Mouse (Mus musculus) stomach, postnatal 0 days (tissue): ENCODE results near the gene Msi2. TPM values are rescaled to one million over a fixed set of nuclear protein-coding genes. Genes with fewer than 3 reads are reported as not detected.

ENCODE experiments used
- ATAC-seq: fragments of 200-750 bp; cut with Nextera tagmentation; 2 replicates; pipeline ENCODE4 v1.8.0; 2017; ENCODE audit not compliant: low FRiP score, low TSS enrichment
- DNase-seq: peaks from one replicate; pipeline ENCODE4 v3.0.0-alpha.2; 2016; ENCODE audit warnings: low spot score
- H3K27ac ChIP-seq: fragments of 300-500 bp; sonication (generic); replicated peaks from 2 replicates; pipeline ENCODE4 v1.5.1; 2014; ENCODE audit warnings: mild to moderate bottlenecking, control low read depth
- H3K27me3 ChIP-seq: fragments of 300-500 bp; sonication (generic); 2 replicates; pipeline ENCODE4 v1.6.1; 2014; ENCODE audit warnings: low read length; ENCODE audit not compliant: control insufficient read depth, insufficient read depth
- H3K36me3 ChIP-seq: fragments of 300-500 bp; sonication (generic); 2 replicates; pipeline ENCODE4 v1.6.1; 2014; ENCODE audit warnings: low read length, mixed read lengths; ENCODE audit not compliant: control insufficient read depth, insufficient read depth
- H3K4me1 ChIP-seq: fragments of 300-500 bp; sonication (generic); replicated peaks from 2 replicates; pipeline ENCODE4 v1.6.1; 2014; ENCODE audit warnings: antibody characterized with exemption; ENCODE audit not compliant: control insufficient read depth, insufficient read depth
- H3K4me2 ChIP-seq: fragments of 300-500 bp; sonication (generic); replicated peaks from 2 replicates; pipeline ENCODE4 v1.6.1; 2014; ENCODE audit warnings: low read depth, mild to moderate bottlenecking, control low read depth, moderate library complexity
- H3K4me3 ChIP-seq: fragments of 300-500 bp; sonication (generic); 2 replicates; pipeline ENCODE4 v1.5.1; 2014; ENCODE audit warnings: low read depth, low read length, control low read depth
- H3K9ac ChIP-seq: fragments of 300-500 bp; sonication (generic); 2 replicates; pipeline ENCODE4 v1.6.1; 2014; ENCODE audit warnings: mild to moderate bottlenecking, low read length, control low read depth, mixed read lengths
- H3K9me3 ChIP-seq: fragments of 300-500 bp; sonication (generic); 2 replicates; pipeline ENCODE4 v1.6.1; 2016; ENCODE audit warnings: low read length; ENCODE audit not compliant: control insufficient read depth
- CTCF ChIP-seq: IDR thresholded peaks from 2 replicates; pipeline ENCODE4 v1.5.1; 2016; ENCODE audit warnings: antibody characterized with exemption, low read depth, mild to moderate bottlenecking, moderate library complexity
- EP300 ChIP-seq: optimal IDR thresholded peaks from 2 replicates; pipeline ENCODE3; 2016; ENCODE audit warnings: antibody characterized with exemption
- WGBS: fragments of 180-500 bp; shearing (Covaris S2); extraction: QIAGEN DNeasy Blood & Tissue Kit; methylation state at CpG from one replicate; pipeline ENCODE4 v1.1.7; 2014; 5-methylcytosine and 5-hydroxymethylcytosine counted together
- polyA plus RNA-seq: library from polyadenylated mRNA; unstranded; fragments of >200 nt; fragmentation: Nextera tagmentation; extraction: Ambion mirVana; gene quantifications from 2 replicates; pipeline ENCODE4 v1.2.1, GENCODE M21; 2015

Gene Msi2
- polyA plus RNA-seq, 1 experiment from 2014 or later: 6.7 TPM

DNA sequence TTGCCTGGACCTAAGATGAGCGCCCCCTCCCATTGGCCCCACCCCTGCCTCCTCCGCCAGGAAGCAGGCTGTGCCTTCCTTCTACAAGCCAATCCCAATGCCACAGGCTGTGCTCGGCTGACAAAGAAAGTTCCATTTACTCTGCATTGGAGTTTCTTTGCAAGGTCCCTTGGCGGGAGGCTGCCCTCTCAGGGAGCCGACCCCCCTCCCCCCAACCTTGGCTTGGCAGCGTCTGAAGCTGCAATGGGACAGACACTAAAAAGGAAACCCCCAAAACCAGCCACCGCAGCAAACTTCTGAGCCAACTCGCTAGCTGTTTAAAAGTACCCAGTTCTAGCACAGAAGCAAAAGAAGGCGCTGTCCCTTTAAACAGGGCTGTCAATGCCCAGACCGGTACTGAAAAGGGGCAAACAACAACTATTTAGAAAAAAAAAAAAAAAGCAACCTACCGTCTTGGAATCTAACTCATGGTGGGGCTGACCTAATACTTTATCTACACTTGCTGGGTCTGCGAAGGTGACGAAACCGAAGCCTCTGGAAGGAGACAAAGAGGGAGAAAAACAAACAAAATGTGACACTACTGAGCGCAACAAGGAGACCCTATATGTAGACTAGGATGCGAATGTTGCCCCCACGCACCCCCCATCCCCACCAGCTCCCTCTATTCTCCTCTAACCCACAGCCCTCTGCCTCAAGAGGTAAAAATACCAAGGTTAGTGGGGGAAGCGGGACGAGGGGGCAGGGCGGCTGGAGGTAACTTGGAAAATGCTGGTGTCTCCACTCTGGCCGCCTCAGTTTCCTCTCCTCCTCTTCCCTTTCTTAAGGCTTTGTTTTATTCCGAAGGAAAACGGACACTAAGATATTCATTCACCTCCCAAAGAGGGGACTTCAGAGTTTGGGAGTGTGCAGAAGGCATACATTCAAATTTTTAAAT is 2.0 kb downstream of the Msi2 start:
- peak; percentile 39 for DNase-seq
- no peak for TF ChIP-seq EP300
- no peak for TF ChIP-seq CTCF
- Histone ChIP-seq H3K27me3 (no peaks in the 10 kb centered on the region), H3K4me2 (peak overlapping the region; percentile 97), H3K27ac (0 out of 2 replicates have a peak overlapping the region, but pooled peaks have one; percentile 30), H3K9me3 (no peaks in the 10 kb centered on the region), H3K36me3 (peaks cover 8% of the 10 kb centered on the region; the same call in 1 of the 2 replicates), H3K4me3 (peak overlapping the region; percentile 93), H3K9ac (peak overlapping the region; percentile 98), H3K4me1 (0 out of 2 replicates have a peak, but pooled peaks cover 4% of the 10 kb centered on the region)
- ATAC-seq: no peak
- WGBS: 5% methylated on average over 23 of the region's 23 CpGs

DNA sequence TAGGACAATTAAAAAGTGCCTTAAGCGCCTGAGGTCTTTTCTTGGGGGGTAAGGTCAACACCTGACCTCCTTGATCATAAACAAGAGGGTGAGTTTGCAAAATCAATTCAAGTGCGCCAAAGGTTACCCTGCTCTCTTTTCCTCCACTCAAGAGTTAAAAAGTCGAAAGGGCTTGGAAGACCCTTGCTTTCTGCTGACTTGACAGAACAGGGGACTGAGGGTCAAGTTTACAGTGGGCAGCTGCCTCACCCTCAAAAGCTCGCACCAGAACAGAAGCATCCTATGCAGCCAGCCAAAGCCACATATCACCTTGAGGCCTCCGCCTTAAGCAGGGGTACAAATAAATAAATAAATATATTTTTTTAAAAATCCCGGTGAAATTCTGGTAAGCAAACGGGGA is 3.0 kb downstream of the Msi2 start:
- no peak for DNase-seq
- H3K27me3 ChIP-seq: no peaks in the 10 kb centered on the region
- H3K9ac ChIP-seq: no peak overlapping the region
- WGBS: 54% methylated on average over 7 of the region's 7 CpGs
- no peaks in the 10 kb centered on the region for H3K9me3 ChIP-seq
- peaks cover 8% of the 10 kb centered on the region; the same call in 1 of the 2 replicates for H3K36me3 ChIP-seq
- 0 out of 2 replicates have a peak, but pooled peaks cover 4% of the 10 kb centered on the region for H3K4me1 ChIP-seq
- H3K4me3 ChIP-seq: no peak overlapping the region
- H3K4me2 ChIP-seq: peak overlapping the region; percentile 97; the same call in 1 of the 2 replicates
- no peak for ATAC-seq
- no peak for TF ChIP-seq CTCF
- no peak for TF ChIP-seq EP300
- H3K27ac ChIP-seq: no peak overlapping the region

DNA sequence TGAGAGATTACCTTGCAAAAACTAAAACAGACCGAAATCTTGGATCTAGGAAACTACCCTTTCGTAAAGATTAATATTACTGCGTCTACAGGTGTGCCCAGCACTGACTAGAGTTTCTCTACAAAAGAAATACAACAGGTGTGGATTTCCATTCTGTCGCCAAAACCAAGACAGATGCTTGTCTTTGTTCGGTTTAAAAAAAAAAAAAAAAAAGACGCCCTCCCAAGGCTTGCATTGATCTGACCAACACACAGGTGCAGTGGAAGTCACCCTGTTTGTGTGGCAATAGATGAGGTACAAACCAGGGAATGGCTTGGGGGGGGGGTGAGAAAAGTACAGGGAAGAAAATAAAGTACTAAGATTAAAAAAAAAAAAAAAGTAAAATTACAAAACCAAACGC is 4.2 kb downstream of the Msi2 start:
- Histone ChIP-seq H3K4me3 (no peak overlapping the region), H3K4me1 (0 out of 2 replicates have a peak, but pooled peaks cover 4% of the 10 kb centered on the region), H3K4me2 (no peak overlapping the region), H3K9ac (no peak overlapping the region), H3K27ac (no peak overlapping the region), H3K27me3 (no peaks in the 10 kb centered on the region), H3K36me3 (peaks cover 14% of the 10 kb centered on the region), H3K9me3 (no peaks in the 10 kb centered on the region)
- ATAC-seq: no peak
- TF ChIP-seq EP300 (no peak), CTCF (no peak)
- WGBS: 60% methylated on average over 7 of the region's 7 CpGs
- DNase-seq: no peak

DNA sequence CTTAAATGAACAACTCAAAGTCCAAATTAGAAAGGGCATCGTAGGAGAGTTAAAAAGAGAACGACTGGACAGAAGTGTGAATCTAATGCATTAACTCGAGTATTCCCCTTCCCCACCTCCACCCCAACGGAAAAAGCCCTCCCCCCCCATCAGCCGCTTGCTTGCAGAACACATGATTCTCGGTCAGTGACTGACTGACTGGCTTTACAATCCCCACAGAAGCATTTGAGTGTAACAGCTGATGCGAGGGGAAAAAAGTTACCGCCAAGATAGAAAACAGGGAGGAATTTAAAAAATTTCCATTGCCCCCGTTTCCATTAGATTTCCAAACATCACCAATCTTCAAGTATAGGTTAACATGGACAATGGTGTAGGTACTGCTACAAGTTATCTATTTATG is 4.8 kb downstream of the Msi2 start:
- WGBS: 65% methylated on average over 9 of the region's 9 CpGs

DNA sequence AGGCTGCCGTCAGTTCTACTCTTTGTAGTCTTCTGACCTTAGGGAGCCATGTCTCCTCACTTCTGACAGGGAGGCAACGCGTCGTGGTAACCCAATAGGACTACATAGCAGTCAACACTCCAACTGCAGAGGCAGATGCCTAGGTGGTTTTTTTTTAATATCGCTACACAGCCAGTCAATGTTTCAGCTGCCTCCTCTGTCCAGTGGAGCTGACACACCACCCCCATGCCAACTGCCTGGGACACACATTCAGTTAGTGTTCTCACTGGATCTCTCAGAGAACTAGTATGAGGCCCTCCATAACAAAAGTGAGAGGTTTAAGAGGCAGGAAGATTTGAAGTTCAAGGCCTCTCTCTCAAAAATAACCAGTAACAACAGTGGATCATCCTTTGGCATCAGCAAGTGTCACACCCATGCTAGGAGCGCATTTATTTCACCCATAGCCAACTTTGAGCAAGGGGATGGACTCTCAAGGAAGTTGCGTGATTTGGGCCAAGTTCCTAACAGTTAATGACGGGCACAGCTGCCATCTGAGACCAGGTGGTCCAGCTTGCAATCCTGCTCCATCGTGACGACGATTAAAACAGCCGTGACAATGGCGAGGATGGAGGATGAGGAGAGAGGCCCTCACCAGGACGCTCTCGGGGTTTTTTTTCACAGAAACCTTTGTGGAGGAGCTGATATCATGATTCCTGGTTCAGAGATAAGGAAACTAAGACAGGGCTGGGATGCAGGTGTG is 8.3 kb downstream of the Msi2 start:
- WGBS: 86% methylated on average over 15 of the region's 15 CpGs
- TF ChIP-seq CTCF: no peak
- no peak for TF ChIP-seq EP300
- no peak overlapping the region for H3K4me2 ChIP-seq
- no peaks in the 10 kb centered on the region for H3K9me3 ChIP-seq
- H3K27me3 ChIP-seq: no peaks in the 10 kb centered on the region
- H3K27ac ChIP-seq: no peak overlapping the region
- DNase-seq (no peak), ATAC-seq (no peak)
- no peak overlapping the region for H3K9ac ChIP-seq
- peaks cover 17% of the 10 kb centered on the region for H3K36me3 ChIP-seq
- H3K4me3 ChIP-seq: no peak overlapping the region
- 0 out of 2 replicates have a peak, but pooled peaks cover under 1% of the 10 kb centered on the region for H3K4me1 ChIP-seq

More for the DNA sequence above, 4.8 kb downstream of the Msi2 start:
- Histone ChIP-seq H3K36me3 (peaks cover 17% of the 10 kb centered on the region), H3K27ac (no peak overlapping the region), H3K27me3 (no peaks in the 10 kb centered on the region), H3K4me1 (0 out of 2 replicates have a peak, but pooled peaks cover 4% of the 10 kb centered on the region), H3K4me3 (no peak overlapping the region), H3K9me3 (no peaks in the 10 kb centered on the region), H3K9ac (no peak overlapping the region), H3K4me2 (no peak overlapping the region)
- TF ChIP-seq EP300: no peak
- TF ChIP-seq CTCF: no peak
- no peak for ATAC-seq
- DNase-seq: no peak
